Mouse (Mus musculus) cerebellum, postnatal 25 days (tissue): Measurements from ENCODE around the gene Fancf.
A peak's percentile ranks its signal among the peaks of the same experiment; 100 is the strongest.

Experiments
- DNase-seq, 2 experiments: peaks; one replicate each; pipeline ENCODE4 v3.0.0; 2021; ENCODE audit warnings: mixed read lengths in 2 of 2

Gene Fancf

GRCm38 (mm10) chr7:51831917-51832316 lies 30.1 kb downstream of the Fancf start:
- peak; percentile 62 to 74 for DNase-seq

GRCm38 (mm10) chr7:51823562-51824338 lies 38.3 kb downstream of the Fancf start:
- DNase-seq: no peak

- DNase-seq: peak; percentile 29 to 47
Observed at GRCm38 (mm10) chr7:51821467-51821866, 40.6 kb downstream of the Fancf start.

- peak; percentile 48 to 68 for DNase-seq
Observed at GRCm38 (mm10) chr7:51819891-51820290, 42.2 kb downstream of the Fancf start.

- DNase-seq: no peak
Observed at GRCm38 (mm10) chr7:51818251-51818974, 43.7 kb downstream of the Fancf start.

- DNase-seq: no peak
Observed at GRCm38 (mm10) chr7:51816283-51816839, 45.7 kb downstream of the Fancf start.

GRCm38 (mm10) chr7:51815473-51816282 lies 46.4 kb downstream of the Fancf start:
- DNase-seq: no peak
